Mouse (Mus musculus) lung, postnatal 0 days (tissue): ENCODE measurements at regions not wholly inside any gene's neighbourhood (a gene's known extent, or its start where the extent isn't known, plus 50 kb on each side); places are given as distances from the start of the nearest gene placed in this dataset.

Experiments used
- CTCF ChIP-seq: IDR thresholded peaks from 2 replicates; pipeline ENCODE4 v1.5.1; 2016; ENCODE audit warnings: antibody characterized with exemption, mild to moderate bottlenecking
- EP300 ChIP-seq: IDR thresholded peaks from 2 replicates; pipeline ENCODE4 v1.6.1; 2016; ENCODE audit warnings: antibody characterized with exemption, mild to moderate bottlenecking, control low read depth

- TF ChIP-seq CTCF, result no peak
- no peak for TF ChIP-seq EP300
Observed at GRCm38 (mm10) chr8:109324241-109324640, 169.6 kb upstream of the Pmfbp1 start.
